Mouse (Mus musculus) CH12.LX (cell line): ENCODE measurements around the gene Col25a1. TPM values are rescaled to one million over a fixed set of nuclear protein-coding genes. Genes with fewer than 3 reads are reported as not detected.

ENCODE experiments used
- DNase-seq: peaks from one replicate; pipeline ENCODE4 v3.0.0-alpha.2; 2013; ENCODE audit errors: extremely low read depth
- H3K27ac ChIP-seq: 2 replicates; pipeline ENCODE4 v1.5.1; 2012; ENCODE audit warnings: low read depth, mild to moderate bottlenecking, control low read depth, moderate library complexity; ENCODE audit not compliant: insufficient read depth
- H3K27me3 ChIP-seq: replicated peaks from 2 replicates; pipeline ENCODE3; 2012; ENCODE audit warnings: inconsistent platforms
- H3K36me3 ChIP-seq, 2 experiments: replicated peaks in 1 of 2; 2 replicates each; pipeline versions ENCODE3 to v1.6.1; 2012; ENCODE audit warnings: inconsistent platforms in 1 of 2, low read length in 1 of 2, mild to moderate bottlenecking in 1 of 2, mixed read lengths in 1 of 2, moderate library complexity in 1 of 2; ENCODE audit not compliant: control insufficient read depth in 1 of 2, insufficient read depth in 1 of 2
- H3K4me1 ChIP-seq, 2 experiments: 2 replicates each; pipeline ENCODE4 v1.6.1; 2012; ENCODE audit warnings: inconsistent platforms in 1 of 2, moderate library complexity in 1 of 2; ENCODE audit not compliant: insufficient read depth in 2 of 2, control insufficient read depth in 1 of 2
- H3K4me2 ChIP-seq: 2 replicates; pipeline ENCODE4 v1.6.1; 2012; ENCODE audit warnings: low read depth, mild to moderate bottlenecking, control low read depth; ENCODE audit not compliant: poor library complexity, insufficient read depth, severe bottlenecking
- H3K4me3 ChIP-seq, 3 experiments: fragments of 150-350 bp in 1 of 3; sonication (generic) in 1 of 3; replicated peaks in 1 of 3; 2 replicates each; pipeline versions ENCODE3 to v1.5.1; 2011 to 2012; ENCODE audit warnings: low read depth in 2 of 3, low read length in 2 of 3, mild to moderate bottlenecking in 2 of 3, moderate library complexity in 2 of 3, control low read depth in 1 of 3, improper control_type of control experiment in 1 of 3, inconsistent platforms in 1 of 3, mixed read lengths in 1 of 3; ENCODE audit not compliant: poor library complexity in 1 of 3
- H3K79me2 ChIP-seq: replicated peaks from 2 replicates; pipeline ENCODE4 v1.6.1; 2012; ENCODE audit warnings: mild to moderate bottlenecking, moderate library complexity; ENCODE audit not compliant: control insufficient read depth, poor library complexity, insufficient read depth, severe bottlenecking; ENCODE audit errors: extremely low read depth
- H3K9ac ChIP-seq: 2 replicates; pipeline ENCODE4 v1.6.1; 2012; ENCODE audit warnings: low read depth, mild to moderate bottlenecking, control low read depth, moderate library complexity; ENCODE audit not compliant: insufficient read depth
- H3K9me3 ChIP-seq: replicated peaks from 2 replicates; pipeline ENCODE3; 2012; ENCODE audit warnings: low read length, inconsistent platforms, mixed read lengths
- CHD1 ChIP-seq: IDR thresholded peaks from 2 replicates; pipeline ENCODE4 v1.6.1; 2012; ENCODE audit warnings: low read depth, low read length, improper control_type of control experiment, inconsistent platforms
- CHD2 ChIP-seq: IDR thresholded peaks from 2 replicates; pipeline ENCODE4 v1.6.1; 2011; ENCODE audit warnings: low read length, improper control_type of control experiment
- E2F4 ChIP-seq: IDR thresholded peaks from 2 replicates; pipeline ENCODE4 v1.6.1; 2011; ENCODE audit warnings: low read depth, low read length, improper control_type of control experiment; ENCODE audit not compliant: insufficient replicate concordance
- ELF1 ChIP-seq: IDR thresholded peaks from 2 replicates; pipeline ENCODE4 v1.6.1; 2014; ENCODE audit warnings: low read depth, mild to moderate bottlenecking, inconsistent platforms, low read length, improper control_type of control experiment
- EP300 ChIP-seq: IDR thresholded peaks from 2 replicates; pipeline ENCODE4 v1.6.1; 2011; ENCODE audit warnings: low read length, improper control_type of control experiment
- ETS1 ChIP-seq: conservative IDR thresholded peaks from 2 replicates; pipeline ENCODE4 v1.6.1; 2012; ENCODE audit warnings: low read depth, mild to moderate bottlenecking, inconsistent platforms, low read length, improper control_type of control experiment, moderate library complexity
- GABPA ChIP-seq: IDR thresholded peaks from 2 replicates; pipeline ENCODE4 v1.6.1; 2012; ENCODE audit warnings: low read depth, low read length, improper control_type of control experiment, inconsistent platforms; ENCODE audit not compliant: insufficient replicate concordance
- HCFC1 ChIP-seq: IDR thresholded peaks from 2 replicates; pipeline ENCODE4 v1.6.1; 2012; ENCODE audit warnings: low read depth, mild to moderate bottlenecking, inconsistent platforms, low read length, improper control_type of control experiment
- JUN ChIP-seq: IDR thresholded peaks from 2 replicates; pipeline ENCODE4 v1.6.1; 2011; ENCODE audit warnings: low read depth, mild to moderate bottlenecking, low read length, improper control_type of control experiment, moderate library complexity; ENCODE audit not compliant: insufficient read depth
- JUND ChIP-seq: conservative IDR thresholded peaks from 2 replicates; pipeline ENCODE4 v1.6.1; 2011; ENCODE audit warnings: low read depth, low read length, improper control_type of control experiment
- KAT2A ChIP-seq: IDR thresholded peaks from 2 replicates; pipeline ENCODE4 v1.6.1; 2012; ENCODE audit warnings: low read length, improper control_type of control experiment, inconsistent platforms; ENCODE audit not compliant: insufficient replicate concordance
- MAZ ChIP-seq: IDR thresholded peaks from 2 replicates; pipeline ENCODE4 v1.6.1; 2012; ENCODE audit warnings: low read depth, mild to moderate bottlenecking, inconsistent platforms, low read length, improper control_type of control experiment, moderate library complexity
- MEF2A ChIP-seq: IDR thresholded peaks from 2 replicates; pipeline ENCODE4 v1.6.1; 2014; ENCODE audit warnings: low read depth, mild to moderate bottlenecking, inconsistent platforms, low read length, improper control_type of control experiment, borderline replicate concordance
- MXI1 ChIP-seq: IDR thresholded peaks from 2 replicates; pipeline ENCODE4 v1.6.1; 2011; ENCODE audit warnings: mild to moderate bottlenecking, low read depth, low read length, improper control_type of control experiment
- MYC ChIP-seq: IDR thresholded peaks from 2 replicates; pipeline ENCODE4 v1.6.1; 2011; ENCODE audit warnings: low read depth, mild to moderate bottlenecking, improper control_type of control experiment, low read length
- NELFE ChIP-seq: IDR thresholded peaks from 2 replicates; pipeline ENCODE4 v1.6.1; 2011; ENCODE audit warnings: low read depth, low read length, improper control_type of control experiment
- NRF1 ChIP-seq: IDR thresholded peaks from 2 replicates; pipeline ENCODE4 v1.6.1; 2014; ENCODE audit warnings: low read depth, mild to moderate bottlenecking, inconsistent platforms, low read length, improper control_type of control experiment, moderate library complexity
- SIN3A ChIP-seq: IDR thresholded peaks from 2 replicates; pipeline ENCODE4 v1.6.1; 2012; ENCODE audit warnings: low read length, improper control_type of control experiment, inconsistent platforms
- SMC3 ChIP-seq: IDR thresholded peaks from 2 replicates; pipeline ENCODE4 v1.6.1; 2011; ENCODE audit warnings: low read depth, low read length, improper control_type of control experiment
- TBP ChIP-seq: conservative IDR thresholded peaks from 2 replicates; pipeline ENCODE4 v1.6.1; 2011; ENCODE audit warnings: low read depth, low read length, improper control_type of control experiment
- UBTF ChIP-seq: IDR thresholded peaks from 2 replicates; pipeline ENCODE4 v1.6.1; 2012; ENCODE audit warnings: low read depth, mild to moderate bottlenecking, inconsistent platforms, low read length, improper control_type of control experiment, moderate library complexity
- USF1 ChIP-seq: IDR thresholded peaks from 2 replicates; pipeline ENCODE4 v1.6.1; 2014; ENCODE audit warnings: low read depth, mild to moderate bottlenecking, inconsistent platforms, low read length, improper control_type of control experiment
- ZMIZ1 ChIP-seq: IDR thresholded peaks from 2 replicates; pipeline ENCODE4 v1.6.1; 2012; ENCODE audit warnings: low read depth, mild to moderate bottlenecking, inconsistent platforms, low read length, improper control_type of control experiment
- dilution Hi-C: fragments of 300-500 bp; cut with MboI; formaldehyde crosslinking; loops from 2 replicates; pipeline ENCODE4 v1.14.3; 2020; ENCODE audit warnings: low sequenced_read_pairs; ENCODE audit not compliant: extremely low pct_unique_long_range_greater_than_20kb, extremely low pct_ligation_motif_present
- in situ Hi-C: fragments of 300-500 bp; cut with MboI; formaldehyde crosslinking; loops from 3 replicates; pipeline ENCODE4 v1.14.3; 2019; ENCODE audit warnings: low sequenced_read_pairs, low pct_ligation_motif_present, low pct_unique_long_range_greater_than_20kb, mixed read lengths
- polyA plus RNA-seq: library from polyadenylated mRNA; unstranded; fragments of >175 nt; gene quantifications from 2 replicates; pipeline ENCODE4 v1.2.1, GENCODE M21; 2012; ENCODE audit warnings: low read depth; ENCODE audit not compliant: insufficient read length
- total RNA-seq, 2 experiments: library from RNA; depleted of rRNA; stranded (reverse); fragments of 300-350 nt in 1 of 2; fragments of >200 nt in 1 of 2; gene quantifications; 2 replicates each; pipeline ENCODE4 v1.2.3; 2012 to 2014

Col25a1 gene
- total and polyA plus RNA-seq, 3 experiments = not detected

GRCm38 (mm10) chr3:130565586-130565985 lies 434.3 kb downstream of the Col25a1 start:
- no peak for TF ChIP-seq ETS1
- no peak for TF ChIP-seq KAT2A
- TF ChIP-seq HCFC1 = no peak
- TF ChIP-seq EP300 = no peak
- TF ChIP-seq SIN3A = no peak
- no peak for TF ChIP-seq MXI1
- no peak for TF ChIP-seq ELF1
- no peak for TF ChIP-seq CHD2
- TF ChIP-seq NRF1 = no peak
- no peak overlapping the region for H3K4me2 ChIP-seq
- peaks cover 0 to 8% of the 10 kb centered on the region in 2 experiments; a peak in 1 of 4 replicates for H3K4me1 ChIP-seq
- H3K9ac ChIP-seq = no peak overlapping the region
- no peak overlapping the region for H3K4me3 ChIP-seq
- dilution Hi-C loops (no loop called here), in situ Hi-C loops (no loop called here)
- no peak overlapping the region for H3K27ac ChIP-seq
- DNase-seq = no peak
- H3K9me3 ChIP-seq = no peaks in the 10 kb centered on the region
- no peaks in the 10 kb centered on the region for H3K36me3 ChIP-seq
- no peaks in the 10 kb centered on the region for H3K27me3 ChIP-seq
- no peaks in the 10 kb centered on the region for H3K79me2 ChIP-seq

DNA sequence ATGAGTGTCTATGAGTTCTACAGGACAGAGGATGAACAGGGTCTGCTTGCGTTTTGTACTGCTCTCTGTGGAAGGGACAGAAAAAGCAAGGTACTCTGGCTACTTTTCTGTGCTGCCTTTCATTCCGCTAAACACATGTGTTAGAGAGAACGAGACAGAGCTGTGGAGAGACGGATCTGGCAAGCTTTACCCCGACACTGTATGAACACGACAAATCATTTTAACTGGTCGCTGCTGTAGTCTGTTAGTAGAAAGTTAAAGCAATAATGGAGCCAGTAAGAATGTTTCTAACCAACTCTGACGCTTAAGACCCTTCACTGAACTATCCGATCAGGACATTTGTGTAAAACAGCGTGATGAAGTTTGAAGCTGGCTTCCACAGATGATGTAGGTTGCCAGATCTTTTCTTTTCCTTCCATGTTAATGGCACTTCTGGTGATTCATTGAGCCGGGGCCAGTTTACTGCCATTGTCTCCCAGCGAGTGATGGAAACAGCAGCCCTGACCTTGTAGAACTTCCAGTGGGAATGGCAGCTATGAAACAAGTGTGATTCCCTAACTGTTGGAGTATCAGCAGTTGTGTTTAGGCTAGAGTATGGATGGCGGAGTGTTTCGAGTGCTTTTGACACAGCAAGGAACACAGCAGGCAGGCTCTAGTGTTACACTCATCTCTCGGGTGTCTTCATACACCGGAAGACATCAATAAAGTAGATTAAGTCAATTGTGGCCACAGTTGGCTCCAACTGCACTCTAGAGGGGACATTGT lies 437.2 kb downstream of the Col25a1 start:
- Histone ChIP-seq H3K4me1 (no peaks in the 10 kb centered on the region), H3K36me3 (no peaks in the 10 kb centered on the region), H3K4me3 (no peak overlapping the region), H3K9me3 (no peaks in the 10 kb centered on the region), H3K27ac (no peak overlapping the region), H3K79me2 (no peaks in the 10 kb centered on the region), H3K27me3 (no peaks in the 10 kb centered on the region), H3K4me2 (no peak overlapping the region), H3K9ac (no peak overlapping the region)
- TF ChIP-seq NRF1 (no peak), SMC3 (no peak), MYC (no peak), GABPA (no peak), CHD1 (no peak), SIN3A (no peak), JUN (no peak), JUND (no peak), ZMIZ1 (no peak), MEF2A (no peak), NELFE (no peak), TBP (no peak), KAT2A (no peak), E2F4 (no peak), UBTF (no peak), USF1 (no peak), MAZ (no peak)
- in situ Hi-C loops = no loop called here
- dilution Hi-C loops = no loop called here
- DNase-seq = no peak
